Mouse (Mus musculus): Measurements from ENCODE around the gene Pramel5. TPM values are rescaled to one million over a fixed set of nuclear protein-coding genes. Genes with fewer than 3 reads are reported as not detected.

Gene Pramel5
- polyA plus RNA-seq (2012; rRNA removed), result not detected in 2 replicates

DNA sequence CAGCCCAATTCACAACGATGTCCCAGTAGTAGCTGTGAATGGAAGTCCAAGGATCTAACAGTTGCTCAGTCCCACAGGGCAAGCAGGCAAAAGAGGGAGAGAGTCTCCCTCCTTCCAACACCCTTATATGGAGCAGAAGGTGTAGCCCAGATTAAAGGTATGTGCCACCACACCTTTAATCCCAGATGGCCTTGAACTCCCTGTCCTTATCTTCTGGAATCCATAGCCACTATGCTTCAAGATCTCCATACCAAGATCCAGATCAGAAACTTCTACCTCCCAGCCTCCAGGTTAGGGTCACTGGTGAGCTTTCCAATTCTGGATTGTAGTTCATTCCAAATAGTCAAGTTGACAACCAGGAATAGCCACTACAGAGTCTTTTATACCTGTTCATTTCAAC, at the start of gene Pramel5:
Pramel5 (minus strand) TSS at position 101 of the 400 bp plus-strand sequence.

DNA sequence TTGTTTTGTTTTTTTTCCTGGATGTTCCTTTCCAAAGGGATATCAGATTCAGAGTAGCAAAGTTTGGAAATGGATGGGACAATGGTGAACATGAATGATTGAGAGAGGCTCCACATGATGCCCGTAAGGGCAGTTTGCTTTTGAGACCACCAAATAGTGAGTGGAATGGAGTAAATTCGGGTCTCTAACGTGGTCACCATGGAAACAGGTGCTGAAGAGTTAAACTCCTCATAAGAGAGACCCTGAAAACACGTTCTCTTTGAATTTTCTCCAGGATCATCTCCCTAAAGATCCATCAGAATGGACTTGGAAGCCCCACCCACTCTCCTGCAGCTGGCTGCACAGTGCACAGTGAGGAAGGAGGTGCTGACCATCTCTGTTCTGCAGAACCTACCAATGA, 49.7 kb upstream of the Pramel5 start, which contains the start of gene Gm13128:
Gm13128 (plus strand) TSS at position 301 of the 400 bp plus-strand sequence.

Other genes starting within 250 kb of the Pramel5 start
- not detected in 2 replicates for gene Pramel4, start 221.4 kb downstream of the Pramel5 start, polyA plus RNA-seq (2012; rRNA removed)
- gene Gm13102, start 174.0 kb downstream of the Pramel5 start, polyA plus RNA-seq (2012; rRNA removed), result not detected in 2 replicates
- not detected in 2 replicates for gene Oog3, start 117.8 kb downstream of the Pramel5 start, polyA plus RNA-seq (2012; rRNA removed)
- gene Oog2, start 89.8 kb downstream of the Pramel5 start, polyA plus RNA-seq (2012; rRNA removed), result not detected in 2 replicates
- not detected in 2 replicates for gene C87977, start 67.2 kb downstream of the Pramel5 start, polyA plus RNA-seq (2012; rRNA removed)
- gene Gm13128, start 49.8 kb upstream of the Pramel5 start, polyA plus RNA-seq (2012; rRNA removed), result not detected in 2 replicates
- gene Gm13119, start 77.5 kb upstream of the Pramel5 start, polyA plus RNA-seq (2012; rRNA removed), result not detected in 2 replicates
- gene Pramef20, start 97.4 kb upstream of the Pramel5 start, polyA plus RNA-seq (2012; rRNA removed), result not detected in 2 replicates
- not detected in 2 replicates for gene Pramef12, start 128.0 kb upstream of the Pramel5 start, polyA plus RNA-seq (2012; rRNA removed)
- not detected in 2 replicates for gene 1700012P22Rik, start 158.3 kb upstream of the Pramel5 start, polyA plus RNA-seq (2012; rRNA removed)
- gene Gm9944, start 172.8 kb upstream of the Pramel5 start, polyA plus RNA-seq (2012; rRNA removed), result not detected in 2 replicates
- gene Aadacl3, start 183.3 kb upstream of the Pramel5 start, polyA plus RNA-seq (2012; rRNA removed), result not detected in 2 replicates
- gene 9430007A20Rik, start 239.3 kb upstream of the Pramel5 start, polyA plus RNA-seq (2012; rRNA removed), result not detected in 2 replicates

Data from liver, embryonic 18 days (tissue).